Mouse (Mus musculus): ENCODE measurements around the gene Tnfrsf21. TPM values are rescaled to one million over a fixed set of nuclear protein-coding genes. Genes with fewer than 3 reads are reported as not detected.

Gene Tnfrsf21
- polyA plus RNA-seq, 1 experiment from 2014 or later = 45.3 TPM

- Histone ChIP-seq H3K4me2 (ENCODE audit: low read length) (no peak overlapping the region), H3K27ac (ENCODE audit: low read depth, low read length) (no peak overlapping the region), H3K4me1 (ENCODE audit: control insufficient read depth, insufficient read depth, low read length) (peaks cover 10% of the 10 kb centered on the region), H3K36me3 (ENCODE audit: control insufficient read depth, insufficient read depth, low read length) (peaks cover 8% of the 10 kb centered on the region; the same call in 1 of the 2 replicates), H3K27me3 (replicated peaks; ENCODE audit: control insufficient read depth, insufficient read depth, low read length) (no peaks in the 10 kb centered on the region), H3K9ac (ENCODE audit: low read length) (no peak overlapping the region), H3K4me3 (ENCODE audit: low read depth, low read length) (no peak overlapping the region), H3K9me3 (replicated peaks; ENCODE audit: control insufficient read depth, low read length) (no peaks in the 10 kb centered on the region)
- DNase-seq (ENCODE audit: low spot score) (no peak), ATAC-seq (no peak)
- WGBS = 92% methylated on average over 5 of the region's 5 CpGs
Observed at GRCm38 (mm10) chr17:43021017-43021416, 4.7 kb downstream of the Tnfrsf21 start.

- WGBS = 95% methylated on average over 9 of the region's 9 CpGs
- H3K27me3 ChIP-seq (replicated peaks; ENCODE audit: control insufficient read depth, insufficient read depth, low read length) = no peaks in the 10 kb centered on the region
- H3K4me1 ChIP-seq (ENCODE audit: control insufficient read depth, insufficient read depth, low read length) = peaks cover 10% of the 10 kb centered on the region
- no peak for DNase-seq (ENCODE audit: low spot score)
- no peaks in the 10 kb centered on the region for H3K9me3 ChIP-seq (replicated peaks; ENCODE audit: control insufficient read depth, low read length)
- no peak overlapping the region for H3K27ac ChIP-seq (ENCODE audit: low read depth, low read length)
- H3K9ac ChIP-seq (ENCODE audit: low read length) = no peak overlapping the region
- no peak overlapping the region for H3K4me3 ChIP-seq (ENCODE audit: low read depth, low read length)
- no peak overlapping the region for H3K4me2 ChIP-seq (ENCODE audit: low read length)
- H3K36me3 ChIP-seq (ENCODE audit: control insufficient read depth, insufficient read depth, low read length) = peaks cover 8% of the 10 kb centered on the region; the same call in 1 of the 2 replicates
- no peak for ATAC-seq
Observed at GRCm38 (mm10) chr17:43022056-43022455, 5.7 kb downstream of the Tnfrsf21 start.

DNA sequence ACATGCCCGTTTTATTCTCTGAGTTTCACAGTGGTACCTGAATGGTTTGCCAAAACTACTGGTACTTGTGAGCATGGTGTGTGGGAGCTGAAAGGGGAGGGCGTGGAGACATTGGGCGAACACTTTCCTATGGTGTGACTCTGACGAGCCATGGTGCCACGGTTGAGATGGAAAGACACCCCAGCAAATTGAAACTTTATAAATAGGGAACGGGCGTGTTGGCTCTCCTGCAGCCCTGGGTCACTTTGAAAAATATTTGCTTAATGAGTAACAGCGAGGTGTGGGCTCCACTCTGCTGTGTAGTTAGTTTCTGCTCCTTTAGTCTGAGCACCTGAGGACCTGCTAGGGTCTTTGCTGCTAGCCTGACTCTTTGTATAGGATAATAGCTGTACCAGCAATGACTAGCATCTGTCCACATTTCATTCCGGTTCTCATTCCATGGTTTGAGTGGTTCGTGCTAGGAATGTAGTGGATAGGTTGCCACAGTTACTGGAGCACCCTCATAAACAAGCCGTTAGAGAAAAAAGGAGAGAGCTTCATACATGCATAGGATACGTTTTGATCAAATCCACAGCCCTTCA, 7.4 kb downstream of the Tnfrsf21 start:
- ATAC-seq (no peak), DNase-seq (ENCODE audit: low spot score) (no peak)
- Histone ChIP-seq H3K9ac (ENCODE audit: low read length) (no peak overlapping the region), H3K9me3 (replicated peaks; ENCODE audit: control insufficient read depth, low read length) (no peaks in the 10 kb centered on the region), H3K4me2 (ENCODE audit: low read length) (no peak overlapping the region), H3K27ac (ENCODE audit: low read depth, low read length) (no peak overlapping the region), H3K4me1 (ENCODE audit: control insufficient read depth, insufficient read depth, low read length) (peaks cover 6% of the 10 kb centered on the region; the same call in 1 of the 2 replicates), H3K27me3 (replicated peaks; ENCODE audit: control insufficient read depth, insufficient read depth, low read length) (no peaks in the 10 kb centered on the region), H3K36me3 (ENCODE audit: control insufficient read depth, insufficient read depth, low read length) (peaks cover 8% of the 10 kb centered on the region; the same call in 1 of the 2 replicates), H3K4me3 (ENCODE audit: low read depth, low read length) (no peak overlapping the region)
- 87% methylated on average over 12 of the region's 12 CpGs for WGBS

DNA sequence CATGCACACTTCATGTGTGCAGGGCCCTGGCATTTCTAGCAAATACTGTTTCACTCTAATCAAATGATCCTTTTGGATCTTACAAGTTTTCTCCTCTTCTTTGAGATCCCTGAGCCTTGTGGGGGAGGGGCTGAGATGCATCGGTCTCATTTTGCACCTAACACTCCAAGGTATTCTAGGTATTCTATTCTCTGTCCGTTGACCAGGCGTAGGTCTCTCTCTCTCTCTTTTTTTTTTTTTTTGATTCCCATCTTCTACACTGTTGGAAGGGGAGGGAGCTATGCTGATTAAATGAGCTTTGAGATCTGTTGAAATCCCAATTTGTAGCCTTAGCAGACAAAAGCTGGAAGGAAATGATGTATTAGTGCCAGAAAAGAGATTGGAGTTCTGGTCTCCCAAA, 8.2 kb downstream of the Tnfrsf21 start:
- Histone ChIP-seq H3K27ac (ENCODE audit: low read depth, low read length) (no peak overlapping the region), H3K36me3 (ENCODE audit: control insufficient read depth, insufficient read depth, low read length) (peaks cover 8% of the 10 kb centered on the region; the same call in 1 of the 2 replicates), H3K27me3 (replicated peaks; ENCODE audit: control insufficient read depth, insufficient read depth, low read length) (no peaks in the 10 kb centered on the region), H3K4me3 (ENCODE audit: low read depth, low read length) (no peak overlapping the region), H3K9me3 (replicated peaks; ENCODE audit: control insufficient read depth, low read length) (no peaks in the 10 kb centered on the region), H3K4me1 (ENCODE audit: control insufficient read depth, insufficient read depth, low read length) (no peaks in the 10 kb centered on the region), H3K4me2 (ENCODE audit: low read length) (no peak overlapping the region), H3K9ac (ENCODE audit: low read length) (no peak overlapping the region)
- WGBS = 89% methylated on average over 3 of the region's 3 CpGs
- DNase-seq (ENCODE audit: low spot score) (no peak), ATAC-seq (no peak)

GRCm38 (mm10) chr17:43025048-43025447, 8.7 kb downstream of the Tnfrsf21 start:
- no peaks in the 10 kb centered on the region for H3K9me3 ChIP-seq (replicated peaks; ENCODE audit: control insufficient read depth, low read length)
- ATAC-seq (no peak), DNase-seq (ENCODE audit: low spot score) (no peak)
- WGBS = 94% methylated on average over 6 of the region's 6 CpGs
- H3K9ac ChIP-seq (ENCODE audit: low read length) = no peak overlapping the region
- H3K4me1 ChIP-seq (ENCODE audit: control insufficient read depth, insufficient read depth, low read length) = no peaks in the 10 kb centered on the region
- peaks cover 8% of the 10 kb centered on the region; the same call in 1 of the 2 replicates for H3K36me3 ChIP-seq (ENCODE audit: control insufficient read depth, insufficient read depth, low read length)
- H3K27me3 ChIP-seq (replicated peaks; ENCODE audit: control insufficient read depth, insufficient read depth, low read length) = no peaks in the 10 kb centered on the region
- no peak overlapping the region for H3K4me3 ChIP-seq (ENCODE audit: low read depth, low read length)
- H3K4me2 ChIP-seq (ENCODE audit: low read length) = no peak overlapping the region
- no peak overlapping the region for H3K27ac ChIP-seq (ENCODE audit: low read depth, low read length)

DNA sequence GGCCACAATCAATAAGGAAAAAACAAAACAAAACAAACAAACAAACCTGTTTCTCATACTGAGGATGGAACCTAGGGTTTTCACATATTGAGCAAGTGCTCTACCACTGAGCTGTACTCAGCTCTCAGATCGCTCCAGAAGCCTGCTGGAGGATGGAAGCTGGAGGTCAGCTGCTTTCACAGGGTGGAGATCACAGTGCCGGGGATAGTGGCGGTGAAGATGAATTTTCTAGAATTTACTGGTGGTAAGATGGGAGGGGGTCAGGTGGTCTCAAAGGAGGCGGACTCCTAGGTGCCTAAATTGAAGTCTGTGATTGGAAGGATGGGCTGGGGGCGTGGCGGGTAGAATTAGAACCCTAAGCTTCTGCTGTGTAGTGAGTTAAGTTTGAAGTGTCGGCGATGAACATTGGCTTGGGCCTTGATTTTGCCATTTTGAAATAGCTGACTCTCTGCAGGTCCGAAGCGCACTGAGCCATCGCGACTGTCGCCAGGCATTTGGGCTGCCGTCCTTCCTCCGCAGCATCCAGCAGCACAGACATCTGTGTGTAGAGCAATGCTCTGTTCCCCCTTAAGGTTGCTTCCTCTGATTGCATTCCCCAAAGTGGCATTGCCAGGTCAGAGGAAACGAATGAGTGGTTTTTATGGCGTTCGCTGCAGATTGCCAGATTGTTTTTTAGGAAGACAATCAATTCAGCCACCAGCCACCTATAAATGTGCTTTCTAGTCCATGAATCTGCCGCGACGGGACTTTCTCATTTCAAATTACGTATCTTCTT, 9.7 kb downstream of the Tnfrsf21 start:
- no peaks in the 10 kb centered on the region for H3K9me3 ChIP-seq (replicated peaks; ENCODE audit: control insufficient read depth, low read length)
- H3K4me2 ChIP-seq (ENCODE audit: low read length) = no peak overlapping the region
- no peak overlapping the region for H3K4me3 ChIP-seq (ENCODE audit: low read depth, low read length)
- H3K27ac ChIP-seq (ENCODE audit: low read depth, low read length) = no peak overlapping the region
- no peak for DNase-seq (ENCODE audit: low spot score)
- WGBS = 95% methylated on average over 22 of the region's 22 CpGs
- ATAC-seq = no peak
- no peaks in the 10 kb centered on the region for H3K4me1 ChIP-seq (ENCODE audit: control insufficient read depth, insufficient read depth, low read length)
- H3K36me3 ChIP-seq (ENCODE audit: control insufficient read depth, insufficient read depth, low read length) = peaks cover 8% of the 10 kb centered on the region; the same call in 1 of the 2 replicates
- H3K27me3 ChIP-seq (replicated peaks; ENCODE audit: control insufficient read depth, insufficient read depth, low read length) = no peaks in the 10 kb centered on the region
- H3K9ac ChIP-seq (ENCODE audit: low read length) = no peak overlapping the region

DNA sequence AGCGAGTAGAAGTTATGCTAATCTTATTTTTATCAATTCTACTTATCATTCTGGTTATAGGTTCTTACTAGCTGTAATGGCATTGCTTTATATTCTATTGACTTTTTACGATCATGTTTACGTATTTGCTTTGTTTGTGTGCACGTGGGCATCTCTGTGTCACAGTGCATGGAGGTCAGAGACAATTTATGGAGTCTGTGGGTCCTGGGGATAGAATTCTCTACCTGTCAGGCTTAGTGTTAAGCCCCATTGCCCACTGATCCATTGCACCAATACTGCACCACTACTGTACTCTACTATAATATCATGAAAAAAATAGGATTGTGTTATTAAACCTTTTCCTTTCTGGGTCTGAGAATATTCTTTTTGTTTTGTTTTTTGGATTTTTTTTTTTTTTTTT, 10.4 kb downstream of the Tnfrsf21 start:
- Histone ChIP-seq H3K36me3 (ENCODE audit: control insufficient read depth, insufficient read depth, low read length) (peaks cover 8% of the 10 kb centered on the region; the same call in 1 of the 2 replicates), H3K27ac (ENCODE audit: low read depth, low read length) (no peak overlapping the region), H3K27me3 (replicated peaks; ENCODE audit: control insufficient read depth, insufficient read depth, low read length) (no peaks in the 10 kb centered on the region), H3K4me1 (ENCODE audit: control insufficient read depth, insufficient read depth, low read length) (no peaks in the 10 kb centered on the region), H3K4me3 (ENCODE audit: low read depth, low read length) (no peak overlapping the region), H3K4me2 (ENCODE audit: low read length) (no peak overlapping the region), H3K9me3 (replicated peaks; ENCODE audit: control insufficient read depth, low read length) (no peaks in the 10 kb centered on the region), H3K9ac (ENCODE audit: low read length) (no peak overlapping the region)
- WGBS = 94% methylated on average over 4 of the region's 4 CpGs
- ATAC-seq (no peak), DNase-seq (ENCODE audit: low spot score) (no peak)

DNA sequence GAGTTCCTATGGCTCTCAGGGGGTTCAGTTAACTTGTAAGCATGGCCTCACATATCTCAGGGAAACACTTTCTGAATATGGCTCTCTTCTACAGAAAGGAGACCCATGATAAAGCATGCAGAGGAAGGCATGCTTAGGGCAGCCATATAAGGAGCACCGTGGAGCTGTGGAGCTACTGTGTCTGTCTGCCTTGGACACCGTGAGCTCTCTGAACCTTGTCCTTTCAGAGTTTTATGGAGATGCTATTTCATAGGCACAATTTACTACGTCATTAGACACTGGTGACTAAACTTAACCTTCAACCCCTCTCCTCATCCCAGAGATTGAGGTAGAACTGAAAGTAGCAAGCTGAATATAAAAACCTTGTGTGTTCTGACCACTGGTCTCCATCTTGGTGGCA, 13.2 kb downstream of the Tnfrsf21 start:
- H3K4me1 ChIP-seq (ENCODE audit: control insufficient read depth, insufficient read depth, low read length) = no peaks in the 10 kb centered on the region
- H3K4me2 ChIP-seq (ENCODE audit: low read length) = no peak overlapping the region
- DNase-seq (ENCODE audit: low spot score) = no peak
- H3K9ac ChIP-seq (ENCODE audit: low read length) = no peak overlapping the region
- WGBS = 93% methylated on average over 3 of the region's 3 CpGs
- H3K9me3 ChIP-seq (replicated peaks; ENCODE audit: control insufficient read depth, low read length) = no peaks in the 10 kb centered on the region
- no peak overlapping the region for H3K4me3 ChIP-seq (ENCODE audit: low read depth, low read length)
- H3K27me3 ChIP-seq (replicated peaks; ENCODE audit: control insufficient read depth, insufficient read depth, low read length) = no peaks in the 10 kb centered on the region
- no peak overlapping the region for H3K27ac ChIP-seq (ENCODE audit: low read depth, low read length)
- H3K36me3 ChIP-seq (ENCODE audit: control insufficient read depth, insufficient read depth, low read length) = no peaks in the 10 kb centered on the region
- ATAC-seq = no peak

GRCm38 (mm10) chr17:43030290-43030689, 13.9 kb downstream of the Tnfrsf21 start:
- ATAC-seq (no peak), DNase-seq (ENCODE audit: low spot score) (peak; percentile 8)
- no peaks in the 10 kb centered on the region for H3K4me1 ChIP-seq (ENCODE audit: control insufficient read depth, insufficient read depth, low read length)
- H3K4me2 ChIP-seq (ENCODE audit: low read length) = no peak overlapping the region
- H3K9ac ChIP-seq (ENCODE audit: low read length) = no peak overlapping the region
- no peaks in the 10 kb centered on the region for H3K36me3 ChIP-seq (ENCODE audit: control insufficient read depth, insufficient read depth, low read length)
- 86% methylated on average over 3 of the region's 3 CpGs for WGBS
- no peak overlapping the region for H3K27ac ChIP-seq (ENCODE audit: low read depth, low read length)
- H3K27me3 ChIP-seq (replicated peaks; ENCODE audit: control insufficient read depth, insufficient read depth, low read length) = no peaks in the 10 kb centered on the region
- H3K9me3 ChIP-seq (replicated peaks; ENCODE audit: control insufficient read depth, low read length) = no peaks in the 10 kb centered on the region
- H3K4me3 ChIP-seq (ENCODE audit: low read depth, low read length) = no peak overlapping the region
